Mouse (Mus musculus) neural tube, embryonic 12.5 days (tissue): Measurements from ENCODE around the gene Ndc1. TPM values are rescaled to one million over a fixed set of nuclear protein-coding genes. Genes with fewer than 3 reads are reported as not detected.

Experiments
- ATAC-seq: fragments of 200-750 bp; cut with Nextera tagmentation; 2 replicates; pipeline ENCODE4 v1.8.0; 2017; ENCODE audit warnings: low read depth, mild to moderate bottlenecking, moderate TSS enrichment, moderate library complexity; ENCODE audit not compliant: low FRiP score
- H3K27ac ChIP-seq: fragments of 300-500 bp; sonication (generic); 2 replicates; pipeline ENCODE4 v1.5.1; 2016
- H3K27me3 ChIP-seq: fragments of 300-500 bp; sonication (generic); replicated peaks from 2 replicates; pipeline ENCODE4 v1.6.1; 2016; ENCODE audit warnings: mild to moderate bottlenecking
- H3K36me3 ChIP-seq: fragments of 300-500 bp; sonication (generic); 2 replicates; pipeline ENCODE4 v1.6.1; 2016; ENCODE audit warnings: mild to moderate bottlenecking
- H3K4me1 ChIP-seq: fragments of 300-500 bp; sonication (generic); 2 replicates; pipeline ENCODE4 v1.6.1; 2016
- H3K4me2 ChIP-seq: fragments of 300-500 bp; sonication (generic); replicated peaks from 2 replicates; pipeline ENCODE4 v1.6.1; 2016; ENCODE audit warnings: mild to moderate bottlenecking
- H3K4me3 ChIP-seq: fragments of 300-500 bp; sonication (generic); 2 replicates; pipeline ENCODE4 v1.5.1; 2016
- H3K9ac ChIP-seq: fragments of 300-500 bp; sonication (generic); 2 replicates; pipeline ENCODE4 v1.6.1; 2016; ENCODE audit warnings: mild to moderate bottlenecking
- H3K9me3 ChIP-seq: fragments of 300-500 bp; sonication (generic); 2 replicates; pipeline ENCODE4 v1.6.1; 2016; ENCODE audit warnings: mild to moderate bottlenecking
- WGBS: fragments of 180-500 bp; shearing (Covaris S2); methylation state at CpG from one replicate; pipeline ENCODE4 v1.1.7; 2016; 5-methylcytosine and 5-hydroxymethylcytosine counted together
- polyA plus RNA-seq: library from polyadenylated mRNA; unstranded; fragments of >200 nt; fragmentation: Nextera tagmentation; extraction: Ambion mirVana; gene quantifications from 2 replicates; pipeline ENCODE4 v1.2.1, GENCODE M21; 2016

The Ndc1 gene
- polyA plus RNA-seq, 1 experiment from 2014 or later: 27.1 TPM

GRCm38 (mm10) chr4:107372304-107372703 lies 4.7 kb downstream of the Ndc1 start:
- H3K4me3 ChIP-seq: no peak overlapping the region
- H3K36me3 ChIP-seq: peaks cover 49% of the 10 kb centered on the region
- ATAC-seq: no peak
- WGBS: 89% methylated on average over 2 of the region's 2 CpGs
- no peak overlapping the region for H3K27ac ChIP-seq
- H3K9ac ChIP-seq: no peak overlapping the region
- no peak overlapping the region for H3K4me2 ChIP-seq
- H3K4me1 ChIP-seq: peaks cover 4% of the 10 kb centered on the region; the same call in 1 of the 2 replicates
- no peaks in the 10 kb centered on the region for H3K27me3 ChIP-seq
- no peaks in the 10 kb centered on the region for H3K9me3 ChIP-seq

DNA sequence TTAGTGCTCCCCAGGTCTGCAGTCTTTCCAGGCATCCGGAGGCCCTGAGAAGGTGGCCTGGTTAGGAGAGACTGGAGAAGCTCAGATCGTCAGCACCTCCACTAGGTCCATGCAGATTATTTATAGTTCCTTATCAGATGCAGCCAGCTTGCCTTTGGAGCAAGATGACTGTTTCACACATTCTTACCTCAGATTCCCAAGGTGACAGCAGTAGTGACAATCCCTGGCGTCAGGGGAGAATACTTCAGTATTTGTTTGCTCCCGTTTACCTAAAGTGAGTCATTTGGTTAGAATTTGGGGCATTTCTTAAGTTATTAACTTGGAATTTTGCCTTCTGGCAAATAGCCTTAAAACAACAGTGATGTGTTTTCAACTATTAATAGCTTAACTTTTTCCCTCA lies 7.1 kb downstream of the Ndc1 start:
- Histone ChIP-seq H3K27ac (no peak overlapping the region), H3K4me1 (no peaks in the 10 kb centered on the region), H3K27me3 (no peaks in the 10 kb centered on the region), H3K4me3 (no peak overlapping the region), H3K9me3 (no peaks in the 10 kb centered on the region), H3K36me3 (peaks cover 57% of the 10 kb centered on the region), H3K9ac (no peak overlapping the region), H3K4me2 (no peak overlapping the region)
- no peak for ATAC-seq
- WGBS: 89% methylated on average over 4 of the region's 4 CpGs

DNA sequence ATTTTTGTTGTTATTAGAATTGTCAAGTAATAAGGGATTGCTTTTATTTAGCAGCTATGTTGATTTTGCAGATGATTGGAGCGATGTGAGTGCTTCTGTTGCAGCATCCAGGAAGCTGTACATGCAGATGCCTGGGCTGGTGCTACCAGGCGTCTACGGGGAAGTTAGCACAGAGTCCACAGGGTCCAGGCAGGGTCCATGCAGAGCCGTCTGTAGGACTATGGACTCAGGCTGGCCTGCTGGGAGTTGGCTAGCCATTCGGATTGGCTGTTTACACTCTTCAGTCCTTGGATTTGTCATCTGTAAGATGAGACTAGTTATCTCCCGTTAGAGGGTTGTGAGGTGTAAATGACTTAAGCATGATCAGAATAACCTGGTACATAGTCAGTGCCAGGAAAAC lies 11.4 kb downstream of the Ndc1 start:
- peaks cover 65% of the 10 kb centered on the region for H3K36me3 ChIP-seq
- no peak for ATAC-seq
- no peak overlapping the region for H3K4me3 ChIP-seq
- no peak overlapping the region for H3K27ac ChIP-seq
- no peaks in the 10 kb centered on the region for H3K4me1 ChIP-seq
- H3K27me3 ChIP-seq: no peaks in the 10 kb centered on the region
- no peak overlapping the region for H3K9ac ChIP-seq
- H3K4me2 ChIP-seq: no peak overlapping the region
- H3K9me3 ChIP-seq: no peaks in the 10 kb centered on the region
- 90% methylated on average over 6 of the region's 6 CpGs for WGBS

DNA sequence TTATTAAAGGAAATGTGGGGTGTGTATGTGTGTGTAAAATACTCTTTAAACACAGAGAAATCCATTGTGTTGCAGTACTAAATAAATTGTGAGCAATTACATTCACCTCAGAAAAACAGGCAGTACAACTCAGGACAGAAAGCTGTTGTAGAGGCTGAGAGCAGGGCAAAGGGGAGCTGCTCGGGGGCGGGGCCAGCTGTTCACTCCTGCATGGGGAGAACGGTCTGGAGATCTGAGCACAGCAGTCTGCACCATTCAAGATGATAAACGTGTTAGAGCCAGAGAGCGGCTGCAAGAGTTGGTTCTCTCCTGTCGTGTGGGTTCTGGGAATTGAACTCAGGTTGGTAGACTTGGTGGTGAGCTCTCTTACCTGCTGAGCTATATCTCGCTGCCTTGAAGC lies 13.3 kb downstream of the Ndc1 start:
- no peaks in the 10 kb centered on the region for H3K4me1 ChIP-seq
- H3K4me3 ChIP-seq: no peak overlapping the region
- WGBS: 81% methylated on average over 7 of the region's 7 CpGs
- no peaks in the 10 kb centered on the region for H3K9me3 ChIP-seq
- H3K27ac ChIP-seq: no peak overlapping the region
- ATAC-seq: no peak
- H3K9ac ChIP-seq: no peak overlapping the region
- H3K27me3 ChIP-seq: no peaks in the 10 kb centered on the region
- peaks cover 54% of the 10 kb centered on the region for H3K36me3 ChIP-seq
- H3K4me2 ChIP-seq: no peak overlapping the region

GRCm38 (mm10) chr4:107387038-107387437 lies 19.5 kb downstream of the Ndc1 start:
- Histone ChIP-seq H3K9me3 (no peaks in the 10 kb centered on the region), H3K4me3 (no peak overlapping the region), H3K4me1 (no peaks in the 10 kb centered on the region), H3K27ac (no peak overlapping the region), H3K27me3 (no peaks in the 10 kb centered on the region), H3K36me3 (peaks cover 59% of the 10 kb centered on the region), H3K9ac (no peak overlapping the region), H3K4me2 (no peak overlapping the region)
- 98% methylated on average over 4 of the region's 4 CpGs for WGBS
- ATAC-seq: no peak

DNA sequence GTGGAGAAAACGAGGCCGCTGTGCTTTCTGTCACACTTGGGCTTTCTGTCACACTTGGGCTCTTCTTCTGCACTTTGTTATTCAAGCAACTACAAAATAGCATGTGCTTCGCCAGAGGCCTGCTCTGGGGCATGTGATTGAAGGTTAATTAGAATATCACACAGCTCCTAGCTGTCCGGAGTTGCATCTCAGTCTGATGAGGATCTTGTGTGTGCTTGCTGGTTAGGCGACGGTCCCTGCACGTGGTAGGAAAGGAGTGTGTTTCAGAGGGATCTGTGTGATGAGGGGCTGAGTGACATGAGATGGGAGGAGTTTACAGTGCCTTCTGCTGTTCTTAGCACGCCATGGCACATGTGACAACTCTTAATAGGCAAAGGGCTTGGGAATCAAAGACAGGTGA lies 19.9 kb downstream of the Ndc1 start:
- Histone ChIP-seq H3K36me3 (peaks cover 60% of the 10 kb centered on the region), H3K4me1 (no peaks in the 10 kb centered on the region), H3K27me3 (no peaks in the 10 kb centered on the region), H3K4me2 (no peak overlapping the region), H3K9ac (no peak overlapping the region), H3K27ac (no peak overlapping the region), H3K9me3 (no peaks in the 10 kb centered on the region), H3K4me3 (no peak overlapping the region)
- no peak for ATAC-seq
- WGBS: 95% methylated on average over 8 of the region's 8 CpGs

- WGBS: 93% methylated on average over 2 of the region's 2 CpGs
- ATAC-seq: no peak
- Histone ChIP-seq H3K9me3 (no peaks in the 10 kb centered on the region), H3K27me3 (no peaks in the 10 kb centered on the region), H3K27ac (no peak overlapping the region), H3K36me3 (peaks cover 58% of the 10 kb centered on the region), H3K4me1 (no peaks in the 10 kb centered on the region), H3K9ac (no peak overlapping the region), H3K4me2 (no peak overlapping the region), H3K4me3 (no peak overlapping the region)
Measured at GRCm38 (mm10) chr4:107388291-107388690, 20.7 kb downstream of the Ndc1 start.

DNA sequence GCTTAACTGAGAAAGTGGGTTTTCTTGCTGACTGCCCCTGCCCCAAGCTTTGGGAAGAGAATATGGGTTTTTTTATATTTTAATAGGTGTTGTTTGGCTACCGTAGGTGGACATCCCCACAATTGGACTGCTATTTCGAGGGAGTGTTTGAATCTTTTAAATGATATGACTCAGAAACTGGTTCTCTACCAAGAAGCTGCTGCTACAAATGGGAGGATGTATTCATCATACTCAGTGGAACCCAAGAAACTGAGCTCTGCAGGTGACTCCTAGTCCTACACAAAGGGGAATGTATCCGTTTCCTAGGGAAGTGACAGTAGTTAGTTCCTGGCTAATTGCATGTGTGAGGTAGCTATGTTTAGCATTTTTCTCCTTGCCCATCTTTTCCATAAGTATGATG lies 21.8 kb downstream of the Ndc1 start:
- Histone ChIP-seq H3K36me3 (peaks cover 64% of the 10 kb centered on the region), H3K4me1 (no peaks in the 10 kb centered on the region), H3K9ac (no peak overlapping the region), H3K4me2 (no peak overlapping the region), H3K27me3 (no peaks in the 10 kb centered on the region), H3K4me3 (no peak overlapping the region), H3K27ac (no peak overlapping the region), H3K9me3 (no peaks in the 10 kb centered on the region)
- 94% methylated on average over 3 of the region's 3 CpGs for WGBS
- no peak for ATAC-seq

DNA sequence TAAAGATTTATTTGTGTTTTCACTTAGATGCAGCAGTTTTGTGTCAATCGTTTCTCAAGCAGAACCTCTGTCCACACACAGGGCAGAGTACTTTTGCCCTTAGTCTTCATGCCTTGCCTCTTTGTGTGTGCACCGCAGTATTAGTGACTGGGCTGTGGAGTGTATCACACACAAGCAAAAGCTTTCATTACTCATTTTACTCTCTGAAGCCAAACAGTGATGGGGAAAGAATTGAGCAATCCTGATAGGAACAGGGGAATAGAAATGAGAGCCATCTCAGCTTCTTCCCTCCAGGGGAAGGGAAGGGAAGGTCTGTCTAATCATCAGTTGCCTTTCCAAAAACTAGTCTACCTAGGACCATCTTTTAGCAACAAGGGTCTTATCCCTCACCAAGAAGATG lies 26.2 kb downstream of the Ndc1 start:
- H3K36me3 ChIP-seq: peaks cover 73% of the 10 kb centered on the region
- no peak overlapping the region for H3K9ac ChIP-seq
- no peak overlapping the region for H3K4me3 ChIP-seq
- H3K27me3 ChIP-seq: no peaks in the 10 kb centered on the region
- H3K4me2 ChIP-seq: no peak overlapping the region
- no peak overlapping the region for H3K27ac ChIP-seq
- H3K9me3 ChIP-seq: no peaks in the 10 kb centered on the region
- WGBS: 96% methylated on average over 2 of the region's 2 CpGs
- H3K4me1 ChIP-seq: no peaks in the 10 kb centered on the region
- no peak for ATAC-seq

DNA sequence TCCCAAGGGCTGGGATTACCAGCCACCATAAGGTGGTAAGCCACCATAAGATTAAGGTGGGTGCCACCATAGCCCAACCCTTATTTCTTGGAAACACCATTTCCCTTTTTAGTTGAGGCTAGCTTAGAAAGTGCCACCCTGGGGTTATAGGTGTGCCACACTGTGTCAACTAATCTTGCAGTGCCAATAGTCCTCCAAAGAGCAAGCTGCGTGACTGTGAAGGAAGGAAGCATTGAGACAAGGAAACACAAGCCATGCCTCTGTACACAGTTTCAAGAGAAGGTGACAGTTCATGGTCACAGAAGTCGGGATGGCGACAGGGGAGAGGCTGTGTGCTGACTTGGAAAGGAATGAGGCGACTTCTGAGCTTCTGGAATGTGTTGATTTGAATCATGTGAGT lies 52.6 kb downstream of the Ndc1 start:
- Histone ChIP-seq H3K4me2 (no peak overlapping the region), H3K27ac (no peak overlapping the region), H3K4me1 (peaks cover 7% of the 10 kb centered on the region), H3K36me3 (peaks cover 10% of the 10 kb centered on the region), H3K27me3 (no peaks in the 10 kb centered on the region), H3K4me3 (no peak overlapping the region), H3K9ac (no peak overlapping the region), H3K9me3 (no peaks in the 10 kb centered on the region)
- no peak for ATAC-seq
- 87% methylated on average over 4 of the region's 4 CpGs for WGBS

GRCm38 (mm10) chr4:107421711-107422110 lies 54.1 kb downstream of the Ndc1 start:
- peaks cover 7% of the 10 kb centered on the region for H3K4me1 ChIP-seq
- H3K9me3 ChIP-seq: no peaks in the 10 kb centered on the region
- no peak for ATAC-seq
- H3K27me3 ChIP-seq: no peaks in the 10 kb centered on the region
- WGBS: 6% methylated on average over 14 of the region's 14 CpGs
- no peak overlapping the region for H3K27ac ChIP-seq
- no peak overlapping the region for H3K9ac ChIP-seq
- H3K4me2 ChIP-seq: peak overlapping the region; percentile 48
- H3K36me3 ChIP-seq: peaks cover 10% of the 10 kb centered on the region
- H3K4me3 ChIP-seq: no peak overlapping the region

DNA sequence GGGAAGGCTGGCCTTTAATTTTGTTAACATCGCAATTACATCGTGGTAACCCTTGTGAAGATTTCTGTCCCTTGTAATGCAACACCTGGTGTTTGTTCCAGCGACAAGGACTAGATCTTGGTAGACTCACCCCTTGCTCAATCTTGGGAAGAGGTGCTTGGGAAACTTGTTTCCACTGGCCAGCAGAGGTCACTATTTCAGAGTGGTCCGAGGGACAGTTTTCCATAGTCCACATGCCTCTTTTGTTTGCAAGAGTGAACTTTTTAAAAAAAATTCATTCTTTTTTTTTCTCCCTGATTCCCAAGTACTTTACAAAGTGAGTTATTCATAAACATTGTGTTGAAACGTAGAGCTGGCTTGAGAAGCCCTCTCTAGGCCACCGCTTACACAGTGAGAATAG lies 54.6 kb downstream of the Ndc1 start:
- Histone ChIP-seq H3K27me3 (no peaks in the 10 kb centered on the region), H3K36me3 (peaks cover 10% of the 10 kb centered on the region), H3K9ac (no peak overlapping the region), H3K4me1 (peaks cover 7% of the 10 kb centered on the region), H3K9me3 (no peaks in the 10 kb centered on the region), H3K27ac (no peak overlapping the region), H3K4me3 (no peak overlapping the region), H3K4me2 (no peak overlapping the region)
- ATAC-seq: no peak
- WGBS: 23% methylated on average over 6 of the region's 6 CpGs

GRCm38 (mm10) chr4:107425616-107426015 lies 58.0 kb downstream of the Ndc1 start:
- no peak for ATAC-seq
- H3K27ac ChIP-seq: no peak overlapping the region
- no peak overlapping the region for H3K4me3 ChIP-seq
- WGBS: 91% methylated on average over 12 of the region's 12 CpGs
- no peak overlapping the region for H3K4me2 ChIP-seq
- H3K27me3 ChIP-seq: no peaks in the 10 kb centered on the region
- H3K9me3 ChIP-seq: no peaks in the 10 kb centered on the region
- no peaks in the 10 kb centered on the region for H3K36me3 ChIP-seq
- H3K9ac ChIP-seq: no peak overlapping the region
- peaks cover 7% of the 10 kb centered on the region for H3K4me1 ChIP-seq
